Mouse (Mus musculus) myocyte (in vitro differentiated cells): ENCODE data around the gene Mss51.

Source experiments
- POLR2AphosphoS2 ChIP-seq: IDR thresholded peaks from one replicate; pipeline ENCODE4 v1.6.1; 2011; ENCODE audit warnings: low read depth, control low read depth; ENCODE audit not compliant: insufficient read length
- TCF3 ChIP-seq: IDR thresholded peaks from one replicate; pipeline ENCODE4 v1.6.1; 2011; ENCODE audit warnings: low read depth, control low read depth; ENCODE audit not compliant: insufficient read length

DNA sequence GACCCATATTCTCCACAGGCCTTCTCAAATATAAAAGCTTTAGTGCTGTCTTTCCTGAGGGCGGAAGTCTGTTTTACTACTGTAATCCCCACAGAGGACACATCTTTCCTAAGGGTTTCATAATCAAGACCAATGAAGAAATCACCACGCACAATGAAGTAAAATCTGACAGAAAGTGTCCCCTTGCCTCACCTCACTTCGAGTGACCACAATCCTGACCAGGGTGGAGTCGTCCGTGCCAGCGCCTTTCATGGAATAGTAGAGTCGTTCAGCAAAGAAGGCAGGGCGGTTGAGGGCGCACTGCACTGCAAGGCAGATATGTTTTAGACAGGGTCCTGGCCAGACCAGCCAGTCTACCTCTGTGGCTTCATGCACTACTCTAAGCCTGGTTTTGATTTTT, 38.3 kb downstream of the Mss51 start:
- no peak for TF ChIP-seq TCF3
- no peak for TF ChIP-seq POLR2AphosphoS2
